Mouse (Mus musculus): ENCODE data around the gene Cdkal1. TPM values are rescaled to one million over a fixed set of nuclear protein-coding genes. Genes with fewer than 3 reads are reported as not detected.

The Cdkal1 gene
- total RNA-seq, 1 experiment: 20.8 TPM

DNA sequence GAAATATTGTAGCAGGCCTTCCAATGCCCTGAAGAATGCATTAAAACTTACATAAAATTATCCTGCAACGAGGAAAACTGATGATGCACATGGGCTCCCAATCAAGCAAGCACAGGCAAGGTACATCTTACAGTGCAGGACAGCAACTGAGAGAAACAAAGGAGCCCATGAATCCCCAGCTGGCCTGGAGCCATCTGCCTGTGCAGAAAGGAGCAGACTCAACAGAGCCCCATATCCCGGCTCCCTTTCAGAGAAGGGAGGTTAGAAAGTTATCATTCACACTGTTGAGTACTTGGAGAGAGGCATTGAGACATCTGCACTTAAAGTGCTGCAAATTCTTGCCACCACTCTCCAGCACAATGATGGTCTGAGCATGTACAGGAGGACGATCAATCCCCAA is 296.3 kb downstream of the Cdkal1 start:
- no peak overlapping the region for H3K4me3 ChIP-seq (ENCODE audit: insufficient read depth in 1 of 2, low read depth in 1 of 2, low read length in 2 of 2, poor library complexity in 1 of 2, severe bottlenecking in 1 of 2)
- TF ChIP-seq ZNF384 (IDR thresholded peaks at IDR 0.05; ENCODE audit: low read depth, low read length) (no peak), ZC3H11A (IDR thresholded peaks at IDR 0.05; ENCODE audit: borderline replicate concordance, low read depth, low read length) (no peak), CHD2 (IDR thresholded peaks at IDR 0.05; ENCODE audit: low read depth, low read length) (no peak), MAFK (IDR thresholded peaks at IDR 0.05; ENCODE audit: insufficient read depth, low read depth, low read length) (no peak), HCFC1 (IDR thresholded peaks at IDR 0.05; ENCODE audit: borderline replicate concordance, insufficient read depth, low read length) (no peak)
- no peak for DNase-seq (ENCODE audit: low read depth, low spot score)
- no peaks in the 10 kb centered on the region for H3K9me3 ChIP-seq (ENCODE audit: control insufficient read depth, insufficient read depth, low read depth, low read length)
- no peak overlapping the region for H3K27ac ChIP-seq (ENCODE audit: insufficient read depth, low read depth, low read length, poor library complexity, severe bottlenecking)
- no peak overlapping the region for H3K9ac ChIP-seq (ENCODE audit: insufficient read depth, low read depth, low read length, poor library complexity, severe bottlenecking)
- in situ Hi-C loops (cut with MboI; ENCODE audit: low sequenced_read_pairs in 2 of 2, unreplicated experiment in 2 of 2): no loop called here
- no peaks in the 10 kb centered on the region for H3K4me1 ChIP-seq (ENCODE audit: control insufficient read depth in 2 of 2, insufficient read depth in 2 of 2, low read length in 2 of 2, poor library complexity in 1 of 2)
- H3K36me3 ChIP-seq (ENCODE audit: control insufficient read depth, insufficient read depth, low read length, poor library complexity, severe bottlenecking): no peaks in the 10 kb centered on the region

DNA sequence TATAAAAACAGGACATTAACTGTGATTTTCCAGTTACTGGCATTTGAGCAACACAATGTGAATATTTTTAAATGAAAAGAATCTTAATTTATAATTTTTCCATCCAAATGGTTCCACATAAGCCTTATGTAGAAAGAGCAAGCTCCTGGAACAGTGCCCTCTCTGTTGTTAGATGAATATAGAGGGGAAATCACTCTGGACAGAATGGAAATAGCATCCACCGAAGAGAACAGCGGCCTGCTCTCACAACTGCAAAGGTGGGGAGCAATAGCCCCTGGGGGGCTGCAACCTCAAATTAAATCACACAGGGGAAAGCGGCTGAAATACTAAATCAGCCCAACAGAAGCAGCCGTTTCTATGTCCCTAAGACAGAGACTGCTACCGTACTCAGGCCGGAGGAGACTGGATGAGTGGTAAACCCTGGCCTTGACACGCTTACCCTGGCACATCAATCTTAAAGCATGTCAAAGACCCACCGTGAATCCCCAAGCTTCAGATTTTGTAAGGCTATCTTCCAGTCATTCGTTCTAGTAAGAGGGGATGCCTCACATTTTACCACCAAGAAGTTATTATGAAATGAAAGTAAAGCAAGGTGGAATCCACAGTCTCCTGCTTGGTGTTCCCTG is 300.2 kb downstream of the Cdkal1 start:
- H3K27ac ChIP-seq (ENCODE audit: insufficient read depth, low read depth, low read length, poor library complexity, severe bottlenecking): no peak overlapping the region
- H3K9me3 ChIP-seq (ENCODE audit: control insufficient read depth, insufficient read depth, low read depth, low read length): no peaks in the 10 kb centered on the region
- in situ Hi-C loops (cut with MboI; ENCODE audit: low sequenced_read_pairs in 2 of 2, unreplicated experiment in 2 of 2): no loop called here
- DNase-seq (ENCODE audit: low read depth, low spot score): no peak
- H3K4me3 ChIP-seq (ENCODE audit: insufficient read depth in 1 of 2, low read depth in 1 of 2, low read length in 2 of 2, poor library complexity in 1 of 2, severe bottlenecking in 1 of 2): no peak overlapping the region
- H3K9ac ChIP-seq (ENCODE audit: insufficient read depth, low read depth, low read length, poor library complexity, severe bottlenecking): no peak overlapping the region
- no peaks in the 10 kb centered on the region; the same call in 1 of the 2 replicates for H3K36me3 ChIP-seq (ENCODE audit: control insufficient read depth, insufficient read depth, low read length, poor library complexity, severe bottlenecking)
- TF ChIP-seq CHD2 (IDR thresholded peaks at IDR 0.05; ENCODE audit: low read depth, low read length): no peak
- no peak for TF ChIP-seq MAFK (IDR thresholded peaks at IDR 0.05; ENCODE audit: insufficient read depth, low read depth, low read length)
- no peak for TF ChIP-seq ZNF384 (IDR thresholded peaks at IDR 0.05; ENCODE audit: low read depth, low read length)
- TF ChIP-seq HCFC1 (IDR thresholded peaks at IDR 0.05; ENCODE audit: borderline replicate concordance, insufficient read depth, low read length): no peak
- TF ChIP-seq ZC3H11A (IDR thresholded peaks at IDR 0.05; ENCODE audit: borderline replicate concordance, low read depth, low read length): no peak
- H3K4me1 ChIP-seq (ENCODE audit: control insufficient read depth in 2 of 2, insufficient read depth in 2 of 2, low read length in 2 of 2, poor library complexity in 1 of 2): no peaks in the 10 kb centered on the region

DNA sequence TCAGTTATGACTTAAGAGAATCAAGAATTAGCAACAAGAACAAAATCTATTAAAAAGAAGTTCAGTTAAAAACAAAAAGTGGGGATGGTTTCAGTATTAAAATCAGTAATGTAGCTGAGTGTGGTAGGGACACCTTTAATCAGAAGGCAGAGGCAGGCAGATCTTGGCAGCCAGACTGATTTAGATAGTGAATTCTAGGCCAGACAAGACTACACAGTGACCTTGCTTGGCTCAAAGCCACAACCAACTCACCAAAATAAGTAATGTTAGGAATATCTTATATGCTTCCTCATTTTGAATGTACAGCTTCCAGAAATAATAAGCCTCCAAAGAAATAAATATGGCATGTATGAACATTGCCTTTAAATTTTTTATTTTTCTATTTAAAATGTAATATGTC is 301.7 kb downstream of the Cdkal1 start:
- in situ Hi-C loops (cut with MboI; ENCODE audit: low sequenced_read_pairs in 2 of 2, unreplicated experiment in 2 of 2): no loop called here

DNA sequence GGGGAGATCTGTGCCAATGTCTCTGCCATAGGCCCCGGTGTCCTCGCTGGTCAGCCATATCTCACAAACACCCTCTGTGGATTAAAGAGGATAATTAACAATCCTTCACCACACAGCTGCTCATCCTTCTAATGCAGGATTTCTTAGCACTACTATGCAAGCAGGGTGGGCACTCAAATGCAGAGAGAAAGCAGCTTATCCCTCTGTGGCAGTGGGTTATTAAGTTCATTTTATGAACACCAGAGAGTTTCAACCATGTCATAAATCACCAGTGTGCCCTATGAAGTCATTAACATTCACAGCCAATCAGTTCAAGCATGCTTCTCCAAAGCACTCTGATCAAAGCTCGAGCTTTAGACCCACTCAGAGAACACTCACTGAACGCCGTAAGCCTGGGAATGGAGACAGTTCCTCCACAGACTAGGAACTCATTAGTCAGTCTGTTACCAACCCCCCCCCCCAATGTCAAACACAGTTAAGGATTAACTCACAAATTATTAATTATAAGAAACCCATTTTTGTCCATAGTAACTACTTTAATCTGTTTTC is 303.1 kb downstream of the Cdkal1 start:
- in situ Hi-C loops (cut with MboI; ENCODE audit: low sequenced_read_pairs in 2 of 2, unreplicated experiment in 2 of 2): no loop called here

More for the DNA sequence above, 301.7 kb downstream of the Cdkal1 start:
- no peaks in the 10 kb centered on the region for H3K9me3 ChIP-seq (ENCODE audit: control insufficient read depth, insufficient read depth, low read depth, low read length)
- no peak overlapping the region for H3K4me3 ChIP-seq (ENCODE audit: insufficient read depth in 1 of 2, low read depth in 1 of 2, low read length in 2 of 2, poor library complexity in 1 of 2, severe bottlenecking in 1 of 2)
- no peak for DNase-seq (ENCODE audit: low read depth, low spot score)
- no peaks in the 10 kb centered on the region for H3K4me1 ChIP-seq (ENCODE audit: control insufficient read depth in 2 of 2, insufficient read depth in 2 of 2, low read length in 2 of 2, poor library complexity in 1 of 2)
- H3K27ac ChIP-seq (ENCODE audit: insufficient read depth, low read depth, low read length, poor library complexity, severe bottlenecking): no peak overlapping the region
- TF ChIP-seq MAFK (IDR thresholded peaks at IDR 0.05; ENCODE audit: insufficient read depth, low read depth, low read length) (no peak), HCFC1 (IDR thresholded peaks at IDR 0.05; ENCODE audit: borderline replicate concordance, insufficient read depth, low read length) (no peak), CHD2 (IDR thresholded peaks at IDR 0.05; ENCODE audit: low read depth, low read length) (no peak), ZC3H11A (IDR thresholded peaks at IDR 0.05; ENCODE audit: borderline replicate concordance, low read depth, low read length) (no peak), ZNF384 (IDR thresholded peaks at IDR 0.05; ENCODE audit: low read depth, low read length) (no peak)
- H3K9ac ChIP-seq (ENCODE audit: insufficient read depth, low read depth, low read length, poor library complexity, severe bottlenecking): no peak overlapping the region
- no peaks in the 10 kb centered on the region; the same call in 1 of the 2 replicates for H3K36me3 ChIP-seq (ENCODE audit: control insufficient read depth, insufficient read depth, low read length, poor library complexity, severe bottlenecking)

More for the DNA sequence above, 303.1 kb downstream of the Cdkal1 start:
- Histone ChIP-seq H3K9ac (ENCODE audit: insufficient read depth, low read depth, low read length, poor library complexity, severe bottlenecking) (no peak overlapping the region), H3K27ac (ENCODE audit: insufficient read depth, low read depth, low read length, poor library complexity, severe bottlenecking) (no peak overlapping the region), H3K36me3 (ENCODE audit: control insufficient read depth, insufficient read depth, low read length, poor library complexity, severe bottlenecking) (no peaks in the 10 kb centered on the region; the same call in 1 of the 2 replicates), H3K9me3 (ENCODE audit: control insufficient read depth, insufficient read depth, low read depth, low read length) (no peaks in the 10 kb centered on the region), H3K4me3 (ENCODE audit: insufficient read depth in 1 of 2, low read depth in 1 of 2, low read length in 2 of 2, poor library complexity in 1 of 2, severe bottlenecking in 1 of 2) (no peak overlapping the region), H3K4me1 (ENCODE audit: control insufficient read depth in 2 of 2, insufficient read depth in 2 of 2, low read length in 2 of 2, poor library complexity in 1 of 2) (no peaks in the 10 kb centered on the region)
- no peak for DNase-seq (ENCODE audit: low read depth, low spot score)
- TF ChIP-seq ZNF384 (IDR thresholded peaks at IDR 0.05; ENCODE audit: low read depth, low read length) (no peak), MAFK (IDR thresholded peaks at IDR 0.05; ENCODE audit: insufficient read depth, low read depth, low read length) (no peak), CHD2 (IDR thresholded peaks at IDR 0.05; ENCODE audit: low read depth, low read length) (no peak), HCFC1 (IDR thresholded peaks at IDR 0.05; ENCODE audit: borderline replicate concordance, insufficient read depth, low read length) (no peak), ZC3H11A (IDR thresholded peaks at IDR 0.05; ENCODE audit: borderline replicate concordance, low read depth, low read length) (no peak)

Measured in ES-E14 (cell line).